Mouse (Mus musculus) forebrain, embryonic 14.5 days (tissue): ENCODE measurements around the gene Bola1. TPM values are rescaled to one million over a fixed set of nuclear protein-coding genes. Genes with fewer than 3 reads are reported as not detected.

Experiments used
- ATAC-seq: fragments of 200-750 bp; cut with Nextera tagmentation; 2 replicates; pipeline ENCODE4 v1.8.0; 2017; ENCODE audit warnings: mild to moderate bottlenecking, moderate library complexity
- DNase-seq: peaks from one replicate; pipeline ENCODE4 v3.0.0-alpha.2; 2015; ENCODE audit warnings: low spot score
- H3K27ac ChIP-seq: fragments of 300-500 bp; sonication (generic); 2 replicates; pipeline ENCODE4 v1.5.1; 2014; ENCODE audit warnings: low read depth, mild to moderate bottlenecking, control low read depth, low read length, moderate library complexity
- H3K27me3 ChIP-seq: fragments of 300-500 bp; sonication (generic); replicated peaks from 2 replicates; pipeline ENCODE4 v1.6.1; 2014; ENCODE audit warnings: low read length, control low read depth, mixed read lengths; ENCODE audit not compliant: control insufficient read depth, insufficient read depth
- H3K36me3 ChIP-seq: fragments of 300-500 bp; sonication (generic); 2 replicates; pipeline ENCODE4 v1.6.1; 2014; ENCODE audit warnings: low read length, control low read depth; ENCODE audit not compliant: control insufficient read depth, insufficient read depth
- H3K4me1 ChIP-seq: fragments of 300-500 bp; sonication (generic); 2 replicates; pipeline ENCODE4 v1.6.1; 2014; ENCODE audit warnings: antibody characterized with exemption, low read length, control low read depth; ENCODE audit not compliant: control insufficient read depth, insufficient read depth
- H3K4me2 ChIP-seq: fragments of 300-500 bp; sonication (generic); 2 replicates; pipeline ENCODE4 v1.6.1; 2014; ENCODE audit warnings: mild to moderate bottlenecking, control low read depth, low read length
- H3K4me3 ChIP-seq: fragments of 300-500 bp; sonication (generic); 2 replicates; pipeline ENCODE4 v1.5.1; 2014; ENCODE audit warnings: low read depth, low read length, control low read depth
- H3K9ac ChIP-seq: fragments of 300-500 bp; sonication (generic); 2 replicates; pipeline ENCODE4 v1.6.1; 2014; ENCODE audit warnings: mild to moderate bottlenecking, low read length, control low read depth, moderate library complexity
- H3K9me3 ChIP-seq: fragments of 300-500 bp; sonication (generic); replicated peaks from 2 replicates; pipeline ENCODE4 v1.6.1; 2016; ENCODE audit warnings: low read length, control low read depth, mixed read lengths; ENCODE audit not compliant: control insufficient read depth
- WGBS: fragments of 180-500 bp; shearing (Covaris S2); extraction: QIAGEN DNeasy Blood & Tissue Kit; methylation state at CpG from one replicate; pipeline ENCODE4 v1.1.7; 2014; 5-methylcytosine and 5-hydroxymethylcytosine counted together
- polyA plus RNA-seq: library from polyadenylated mRNA; unstranded; fragments of >200 nt; fragmentation: Nextera tagmentation; extraction: Ambion mirVana; gene quantifications from 2 replicates; pipeline ENCODE4 v1.2.1, GENCODE M21; 2014

Gene Bola1
- polyA plus RNA-seq, 1 experiment from 2014 or later: 96.3 TPM

GRCm38 (mm10) chr3:96262216-96262875 is 42.8 kb upstream of the Bola1 start:
- Histone ChIP-seq H3K9me3 (no peaks in the 10 kb centered on the region), H3K4me2 (peak overlapping the region; percentile 84), H3K36me3 (no peaks in the 10 kb centered on the region), H3K27me3 (no peaks in the 10 kb centered on the region), H3K27ac (peak overlapping the region; percentile 98), H3K4me3 (peak overlapping the region; percentile 55), H3K9ac (peak overlapping the region; percentile 86), H3K4me1 (peaks cover 18% of the 10 kb centered on the region)
- DNase-seq (peak; percentile 88), ATAC-seq (peak; percentile 62)
- WGBS: under 1% methylated on average over 19 of the region's 19 CpGs

GRCm38 (mm10) chr3:96261623-96262022 is 42.1 kb upstream of the Bola1 start:
- ATAC-seq (no peak), DNase-seq (no peak)
- H3K9me3 ChIP-seq: no peaks in the 10 kb centered on the region
- peak overlapping the region; percentile 86 for H3K9ac ChIP-seq
- H3K36me3 ChIP-seq: no peaks in the 10 kb centered on the region
- 64% methylated on average over 3 of the region's 3 CpGs for WGBS
- peaks cover 18% of the 10 kb centered on the region for H3K4me1 ChIP-seq
- no peaks in the 10 kb centered on the region for H3K27me3 ChIP-seq
- H3K4me3 ChIP-seq: peak overlapping the region; percentile 55; the same call in 1 of the 2 replicates
- H3K4me2 ChIP-seq: peak overlapping the region; percentile 84
- H3K27ac ChIP-seq: peak overlapping the region; percentile 98

- Histone ChIP-seq H3K27me3 (no peaks in the 10 kb centered on the region), H3K4me2 (no peak overlapping the region), H3K4me1 (peaks cover 18% of the 10 kb centered on the region), H3K36me3 (no peaks in the 10 kb centered on the region), H3K9me3 (no peaks in the 10 kb centered on the region), H3K9ac (no peak overlapping the region), H3K27ac (no peak overlapping the region), H3K4me3 (no peak overlapping the region)
- DNase-seq (no peak), ATAC-seq (no peak)
- 90% methylated on average over 5 of the region's 5 CpGs for WGBS
Measured at GRCm38 (mm10) chr3:96260220-96260619, 40.7 kb upstream of the Bola1 start.

GRCm38 (mm10) chr3:96257190-96257589 is 37.7 kb upstream of the Bola1 start:
- DNase-seq (no peak), ATAC-seq (no peak)
- Histone ChIP-seq H3K27ac (no peak overlapping the region), H3K9me3 (no peaks in the 10 kb centered on the region), H3K4me3 (no peak overlapping the region), H3K4me2 (no peak overlapping the region), H3K4me1 (peaks cover 6% of the 10 kb centered on the region), H3K9ac (no peak overlapping the region), H3K27me3 (no peaks in the 10 kb centered on the region), H3K36me3 (no peaks in the 10 kb centered on the region)
- 85% methylated on average over 3 of the region's 3 CpGs for WGBS

GRCm38 (mm10) chr3:96255926-96256593 is 36.6 kb upstream of the Bola1 start:
- no peak for ATAC-seq
- WGBS: 86% methylated on average over 5 of the region's 5 CpGs
- H3K4me1 ChIP-seq: no peaks in the 10 kb centered on the region
- H3K9me3 ChIP-seq: no peaks in the 10 kb centered on the region
- no peak overlapping the region for H3K4me2 ChIP-seq
- no peak overlapping the region for H3K4me3 ChIP-seq
- H3K9ac ChIP-seq: no peak overlapping the region
- H3K27ac ChIP-seq: no peak overlapping the region
- DNase-seq: no peak
- no peaks in the 10 kb centered on the region for H3K36me3 ChIP-seq
- H3K27me3 ChIP-seq: no peaks in the 10 kb centered on the region

GRCm38 (mm10) chr3:96254683-96255355 is 35.3 kb upstream of the Bola1 start:
- Histone ChIP-seq H3K36me3 (no peaks in the 10 kb centered on the region), H3K27ac (no peak overlapping the region), H3K4me3 (no peak overlapping the region), H3K4me1 (no peaks in the 10 kb centered on the region), H3K27me3 (no peaks in the 10 kb centered on the region), H3K4me2 (no peak overlapping the region), H3K9ac (no peak overlapping the region), H3K9me3 (no peaks in the 10 kb centered on the region)
- DNase-seq (peak; percentile 62), ATAC-seq (peak; percentile 58; the same call in 1 of the 2 replicates)
- 56% methylated on average over 10 of the region's 10 CpGs for WGBS

GRCm38 (mm10) chr3:96251787-96252186 is 32.3 kb upstream of the Bola1 start:
- Histone ChIP-seq H3K9me3 (no peaks in the 10 kb centered on the region), H3K4me3 (no peak overlapping the region), H3K4me1 (peaks cover 4% of the 10 kb centered on the region; the same call in 1 of the 2 replicates), H3K36me3 (no peaks in the 10 kb centered on the region), H3K4me2 (no peak overlapping the region), H3K27ac (no peak overlapping the region), H3K9ac (no peak overlapping the region), H3K27me3 (no peaks in the 10 kb centered on the region)
- WGBS: 91% methylated on average over 3 of the region's 3 CpGs
- ATAC-seq (no peak), DNase-seq (no peak)

- Histone ChIP-seq H3K4me2 (no peak overlapping the region), H3K9me3 (no peaks in the 10 kb centered on the region), H3K36me3 (no peaks in the 10 kb centered on the region), H3K9ac (no peak overlapping the region), H3K27ac (no peak overlapping the region), H3K4me3 (no peak overlapping the region), H3K27me3 (no peaks in the 10 kb centered on the region), H3K4me1 (peaks cover 4% of the 10 kb centered on the region; the same call in 1 of the 2 replicates)
- 69% methylated on average over 3 of the region's 3 CpGs for WGBS
- ATAC-seq (no peak), DNase-seq (no peak)
Measured at GRCm38 (mm10) chr3:96250890-96251289, 31.4 kb upstream of the Bola1 start.

- Histone ChIP-seq H3K27me3 (no peaks in the 10 kb centered on the region), H3K27ac (no peak overlapping the region), H3K4me2 (peak overlapping the region; percentile 40; the same call in 1 of the 2 replicates), H3K9ac (no peak overlapping the region), H3K4me1 (peaks cover 11% of the 10 kb centered on the region; the same call in 1 of the 2 replicates), H3K4me3 (no peak overlapping the region), H3K9me3 (no peaks in the 10 kb centered on the region), H3K36me3 (no peaks in the 10 kb centered on the region)
- ATAC-seq: no peak
- 52% methylated on average over 4 of the region's 4 CpGs for WGBS
- DNase-seq: no peak
Measured at GRCm38 (mm10) chr3:96249034-96249345, 29.5 kb upstream of the Bola1 start.
